Mouse (Mus musculus): ENCODE measurements at regions not wholly inside any gene's neighbourhood (a gene's known extent, or its start where the extent isn't known, plus 50 kb on each side); places are given as distances from the start of the nearest gene placed in this dataset.

- no peak overlapping the region for H3K4me3 ChIP-seq (ENCODE audit: low read length)
- DNase-seq (ENCODE audit: low spot score) (no peak), ATAC-seq (no peak)
- 76% methylated on average over 6 of the region's 6 CpGs for WGBS
- no peak for TF ChIP-seq CTCF (IDR thresholded peaks at IDR 0.05; ENCODE audit: low read depth)
- H3K9me3 ChIP-seq (ENCODE audit: low read length): no peaks in the 10 kb centered on the region
- H3K27ac ChIP-seq: no peak overlapping the region
- H3K4me2 ChIP-seq (ENCODE audit: low read depth, low read length): no peak overlapping the region
- H3K4me1 ChIP-seq (ENCODE audit: insufficient read depth, low read length): no peaks in the 10 kb centered on the region
- no peaks in the 10 kb centered on the region for H3K36me3 ChIP-seq (ENCODE audit: insufficient read depth, low read length)
- no peaks in the 10 kb centered on the region for H3K27me3 ChIP-seq (ENCODE audit: insufficient read depth, low read length)
- H3K9ac ChIP-seq (replicated peaks; ENCODE audit: low read length): no peak overlapping the region
These were observed 298.1 kb upstream of the Kcnab2 start for GRCm38 (mm10) chr4:152775801-152776200.

- ATAC-seq (no peak), DNase-seq (ENCODE audit: low spot score) (no peak)
- Histone ChIP-seq H3K9ac (replicated peaks; ENCODE audit: low read length) (no peak overlapping the region), H3K4me2 (ENCODE audit: low read depth, low read length) (no peak overlapping the region), H3K27me3 (ENCODE audit: insufficient read depth, low read length) (no peaks in the 10 kb centered on the region), H3K4me3 (ENCODE audit: low read length) (no peak overlapping the region), H3K9me3 (ENCODE audit: low read length) (no peaks in the 10 kb centered on the region), H3K4me1 (ENCODE audit: insufficient read depth, low read length) (no peaks in the 10 kb centered on the region), H3K36me3 (ENCODE audit: insufficient read depth, low read length) (no peaks in the 10 kb centered on the region), H3K27ac (no peak overlapping the region)
- no peak for TF ChIP-seq CTCF (IDR thresholded peaks at IDR 0.05; ENCODE audit: low read depth)
- 74% methylated on average over 7 of the region's 7 CpGs for WGBS
These were observed 293.7 kb upstream of the Kcnab2 start for GRCm38 (mm10) chr4:152771386-152771785.

GRCm38 (mm10) chr4:152767372-152767771 lies 289.7 kb upstream of the Kcnab2 start:
- 89% methylated on average over 5 of the region's 5 CpGs for whole genome bisulfite sequencing
- H3K9ac ChIP-seq (replicated peaks; ENCODE audit: low read length): no peak overlapping the region
- ATAC-seq (no peak), DNase-seq (ENCODE audit: low spot score) (no peak)
- H3K27ac ChIP-seq: no peak overlapping the region
- no peaks in the 10 kb centered on the region for H3K27me3 ChIP-seq (ENCODE audit: insufficient read depth, low read length)
- H3K36me3 ChIP-seq (ENCODE audit: insufficient read depth, low read length): no peaks in the 10 kb centered on the region
- no peak overlapping the region for H3K4me2 ChIP-seq (ENCODE audit: low read depth, low read length)
- TF ChIP-seq CTCF (IDR thresholded peaks at IDR 0.05; ENCODE audit: low read depth): peak; percentile 48
- peaks cover 6% of the 10 kb centered on the region; the same call in 1 of the 2 replicates for H3K9me3 ChIP-seq (ENCODE audit: low read length)
- H3K4me1 ChIP-seq (ENCODE audit: insufficient read depth, low read length): no peaks in the 10 kb centered on the region
- H3K4me3 ChIP-seq (ENCODE audit: low read length): no peak overlapping the region

GRCm38 (mm10) chr4:152763116-152763515 lies 285.4 kb upstream of the Kcnab2 start:
- no peak for TF ChIP-seq CTCF (IDR thresholded peaks at IDR 0.05; ENCODE audit: low read depth)
- Histone ChIP-seq H3K4me1 (ENCODE audit: insufficient read depth, low read length) (no peaks in the 10 kb centered on the region), H3K4me2 (ENCODE audit: low read depth, low read length) (no peak overlapping the region), H3K9me3 (ENCODE audit: low read length) (peaks cover 6% of the 10 kb centered on the region; the same call in 1 of the 2 replicates), H3K27ac (no peak overlapping the region), H3K27me3 (ENCODE audit: insufficient read depth, low read length) (no peaks in the 10 kb centered on the region), H3K36me3 (ENCODE audit: insufficient read depth, low read length) (no peaks in the 10 kb centered on the region), H3K9ac (replicated peaks; ENCODE audit: low read length) (no peak overlapping the region), H3K4me3 (ENCODE audit: low read length) (no peak overlapping the region)
- ATAC-seq: no peak
- 48% methylated on average over 6 of the region's 6 CpGs for WGBS
- DNase-seq (ENCODE audit: low spot score): peak; percentile 24

- no peak for ATAC-seq
- Histone ChIP-seq H3K9me3 (ENCODE audit: low read length) (peaks cover 6% of the 10 kb centered on the region; the same call in 1 of the 2 replicates), H3K4me1 (ENCODE audit: insufficient read depth, low read length) (no peaks in the 10 kb centered on the region), H3K4me2 (ENCODE audit: low read depth, low read length) (no peak overlapping the region), H3K27ac (no peak overlapping the region), H3K9ac (replicated peaks; ENCODE audit: low read length) (no peak overlapping the region), H3K27me3 (ENCODE audit: insufficient read depth, low read length) (no peaks in the 10 kb centered on the region), H3K36me3 (ENCODE audit: insufficient read depth, low read length) (no peaks in the 10 kb centered on the region), H3K4me3 (ENCODE audit: low read length) (no peak overlapping the region)
- WGBS: 90% methylated on average over 4 of the region's 4 CpGs
- no peak for TF ChIP-seq CTCF (IDR thresholded peaks at IDR 0.05; ENCODE audit: low read depth)
- no peak for DNase-seq (ENCODE audit: low spot score)
These were observed 284.9 kb upstream of the Kcnab2 start for GRCm38 (mm10) chr4:152762576-152762975.

- H3K36me3 ChIP-seq (ENCODE audit: insufficient read depth, low read length): no peaks in the 10 kb centered on the region
- H3K27ac ChIP-seq: peak overlapping the region; percentile 75
- peaks cover 5% of the 10 kb centered on the region; the same call in 1 of the 2 replicates for H3K4me1 ChIP-seq (ENCODE audit: insufficient read depth, low read length)
- peak; percentile 61 for ATAC-seq
- DNase-seq (ENCODE audit: low spot score): peak; percentile 47
- no peak overlapping the region for H3K4me3 ChIP-seq (ENCODE audit: low read length)
- no peaks in the 10 kb centered on the region for H3K27me3 ChIP-seq (ENCODE audit: insufficient read depth, low read length)
- peaks cover 3% of the 10 kb centered on the region; the same call in 1 of the 2 replicates for H3K9me3 ChIP-seq (ENCODE audit: low read length)
- WGBS: 61% methylated on average over 5 of the region's 5 CpGs
- TF ChIP-seq CTCF (IDR thresholded peaks at IDR 0.05; ENCODE audit: low read depth): no peak
- H3K4me2 ChIP-seq (ENCODE audit: low read depth, low read length): no peak overlapping the region
- H3K9ac ChIP-seq (replicated peaks; ENCODE audit: low read length): no peak overlapping the region
These were observed 279.5 kb upstream of the Kcnab2 start for GRCm38 (mm10) chr4:152757191-152757590.

GRCm38 (mm10) chr4:152756535-152756934 lies 278.9 kb upstream of the Kcnab2 start:
- no peak for TF ChIP-seq CTCF (IDR thresholded peaks at IDR 0.05; ENCODE audit: low read depth)
- DNase-seq (ENCODE audit: low spot score) (peak; percentile 87), ATAC-seq (peak; percentile 64)
- Histone ChIP-seq H3K4me2 (ENCODE audit: low read depth, low read length) (no peak overlapping the region), H3K36me3 (ENCODE audit: insufficient read depth, low read length) (no peaks in the 10 kb centered on the region), H3K9me3 (ENCODE audit: low read length) (peaks cover 3% of the 10 kb centered on the region; the same call in 1 of the 2 replicates), H3K4me3 (ENCODE audit: low read length) (no peak overlapping the region), H3K4me1 (ENCODE audit: insufficient read depth, low read length) (peaks cover 5% of the 10 kb centered on the region; the same call in 1 of the 2 replicates), H3K27ac (peak overlapping the region; percentile 75), H3K9ac (replicated peaks; ENCODE audit: low read length) (no peak overlapping the region), H3K27me3 (ENCODE audit: insufficient read depth, low read length) (no peaks in the 10 kb centered on the region)
- WGBS: 27% methylated on average over 10 of the region's 10 CpGs
